Mouse (Mus musculus) spleen, adult 2 months (tissue): ENCODE measurements at regions not wholly inside any gene's neighbourhood (a gene's known extent, or its start where the extent isn't known, plus 50 kb on each side); places are given as distances from the start of the nearest gene placed in this dataset.

ENCODE experiments used
- CTCF ChIP-seq: fragments of 200-500 bp; IDR thresholded peaks from 2 replicates; pipeline ENCODE4 v1.5.1; 2011; ENCODE audit warnings: mild to moderate bottlenecking, inconsistent platforms; ENCODE audit not compliant: insufficient read depth, insufficient read length, insufficient replicate concordance; ENCODE audit errors: extremely low read depth
- POLR2A ChIP-seq: fragments of 200-500 bp; IDR thresholded peaks from 2 replicates; pipeline ENCODE4 v1.6.1; 2011; ENCODE audit warnings: low read depth, low read length, inconsistent platforms

DNA sequence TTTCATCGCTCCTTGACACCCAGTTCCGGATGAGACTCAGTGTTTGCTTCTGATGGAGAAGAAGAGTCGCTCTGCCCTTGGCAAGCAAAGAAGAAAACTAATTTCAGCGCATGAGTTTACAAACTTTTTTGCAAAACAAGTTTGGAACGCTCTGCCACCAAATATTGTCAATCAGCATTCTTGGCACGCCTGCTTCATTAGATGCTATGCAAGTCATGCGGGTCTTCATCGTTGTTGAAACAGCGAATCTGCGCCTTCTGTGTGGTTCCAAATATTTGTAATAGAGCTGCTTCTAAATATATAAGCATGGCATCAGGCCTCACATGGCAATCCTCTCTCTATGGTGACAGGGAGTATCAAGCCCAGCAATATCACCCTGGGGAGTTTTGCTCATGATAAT lies 301.9 kb upstream of the Noct start:
- TF ChIP-seq CTCF (no peak), POLR2A (no peak)
